Mouse (Mus musculus) olfactory bulb, adult 2 months (tissue): Measurements from ENCODE around the gene Prpf6.

Experiments used
- CTCF ChIP-seq: fragments of 200-500 bp; IDR thresholded peaks from 2 replicates; pipeline ENCODE4 v1.5.1; 2012; ENCODE audit warnings: low read depth, mild to moderate bottlenecking, low read length, moderate library complexity; ENCODE audit not compliant: insufficient read depth
- POLR2A ChIP-seq: fragments of 200-500 bp; IDR thresholded peaks from 2 replicates; pipeline ENCODE4 v1.6.1; 2012; ENCODE audit warnings: mild to moderate bottlenecking, low read depth, low read length, moderate library complexity; ENCODE audit not compliant: insufficient read depth

DNA sequence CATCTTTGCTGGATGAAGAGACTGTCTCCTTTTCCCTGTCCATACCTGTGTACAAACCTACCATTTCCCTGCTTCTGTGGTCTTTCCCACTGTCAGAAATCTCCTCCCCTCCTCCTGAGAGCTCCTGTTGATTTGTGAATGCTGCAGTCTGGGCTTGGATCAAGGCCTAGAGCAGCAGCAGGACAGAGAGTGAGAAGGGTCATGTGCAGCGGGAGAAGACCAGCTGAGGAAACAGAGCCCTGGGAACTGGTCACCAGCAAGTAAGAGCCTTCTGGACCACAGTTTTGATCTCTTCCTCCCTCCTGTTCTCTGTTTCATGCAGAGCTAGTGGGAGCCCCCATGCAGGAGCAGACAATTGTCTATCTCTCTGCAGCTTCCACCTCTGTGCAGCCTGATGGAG is 104.1 kb downstream of the Prpf6 start:
- no peak for TF ChIP-seq POLR2A
- no peak for TF ChIP-seq CTCF
